Mouse (Mus musculus): Measurements from ENCODE around the gene Vcl.

DNA sequence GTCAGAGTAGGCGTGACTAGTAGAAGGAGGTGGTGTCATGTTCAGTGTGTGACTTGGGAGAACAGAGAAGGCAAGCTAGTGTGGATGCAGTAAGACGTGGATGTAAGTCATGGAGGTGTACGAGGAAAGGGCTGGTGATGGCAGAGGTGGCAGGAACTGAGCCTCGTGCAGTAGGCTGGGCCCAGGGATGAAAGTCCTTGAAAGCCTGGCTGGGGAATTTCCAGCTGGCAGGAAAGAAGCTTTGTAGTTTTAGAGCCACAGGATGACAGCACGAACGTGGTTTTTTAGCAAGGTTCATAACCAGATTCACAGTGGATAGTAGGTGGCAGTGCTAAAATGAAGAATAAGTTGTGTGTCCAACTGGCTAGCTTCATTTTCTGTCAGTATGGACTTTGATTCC, 41.2 kb downstream of the Vcl start:
- TF ChIP-seq CTCF (IDR thresholded peaks at IDR 0.05; ENCODE audit: extremely low read depth, insufficient read depth, low read length) (no peak), POLR2A (IDR thresholded peaks at IDR 0.05; ENCODE audit: extremely low read depth, insufficient read depth, low read length) (no peak)

Measured in cortical plate, adult 2 months (tissue).